Mouse (Mus musculus): ENCODE results near the gene Vmn2r24.
"Not testable (repeated sequence)": the region's sequence is repeated elsewhere in the genome, so short reads cannot be mapped to it uniquely, and the experiment has no call there.

Gene Vmn2r24

DNA sequence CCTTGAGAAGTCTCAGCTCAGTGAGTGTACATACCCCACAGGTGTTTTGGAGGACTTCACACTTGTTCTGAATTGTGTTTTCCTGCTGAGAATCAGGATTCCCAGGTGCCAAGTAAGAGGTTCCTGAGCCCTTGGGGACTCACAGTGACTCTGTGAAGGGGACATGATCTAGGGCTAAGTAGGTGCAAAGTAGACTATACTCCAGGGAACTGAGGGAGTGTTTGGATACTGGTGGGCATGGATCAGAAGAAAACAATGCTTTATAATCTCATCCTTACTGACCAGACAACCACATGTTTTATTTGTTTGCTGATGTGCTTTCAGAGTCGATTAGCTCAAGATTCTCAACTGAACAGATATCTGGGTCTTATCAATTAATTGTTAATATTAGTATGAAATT, at the start of gene Vmn2r24:
Vmn2r24 (plus strand) TSS at position 301 of the 400 bp plus-strand sequence.
- DNase-seq (ENCODE audit: extremely low spot score, low spot score): no peak

DNA sequence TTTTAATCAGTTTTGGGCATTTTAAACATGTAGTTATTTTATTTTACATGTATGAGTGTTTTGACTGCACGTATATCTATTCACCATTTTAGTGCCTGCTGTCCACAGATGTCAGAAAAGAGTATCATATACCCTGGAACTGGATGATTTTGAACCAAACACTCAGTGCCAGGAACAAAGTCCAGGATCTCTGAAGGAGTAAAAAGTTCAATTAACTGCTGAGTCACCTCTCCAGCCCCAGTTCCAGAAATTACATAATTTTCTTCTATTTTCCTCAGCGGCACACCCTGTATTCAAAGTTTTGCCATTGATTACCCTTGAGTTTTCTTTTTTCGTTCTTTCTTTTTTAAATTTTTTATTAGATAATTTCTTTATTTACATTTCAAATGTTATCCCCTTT, 8.6 kb upstream of the Vmn2r24 start:
- DNase-seq (ENCODE audit: extremely low spot score, low spot score): no peak

DNA sequence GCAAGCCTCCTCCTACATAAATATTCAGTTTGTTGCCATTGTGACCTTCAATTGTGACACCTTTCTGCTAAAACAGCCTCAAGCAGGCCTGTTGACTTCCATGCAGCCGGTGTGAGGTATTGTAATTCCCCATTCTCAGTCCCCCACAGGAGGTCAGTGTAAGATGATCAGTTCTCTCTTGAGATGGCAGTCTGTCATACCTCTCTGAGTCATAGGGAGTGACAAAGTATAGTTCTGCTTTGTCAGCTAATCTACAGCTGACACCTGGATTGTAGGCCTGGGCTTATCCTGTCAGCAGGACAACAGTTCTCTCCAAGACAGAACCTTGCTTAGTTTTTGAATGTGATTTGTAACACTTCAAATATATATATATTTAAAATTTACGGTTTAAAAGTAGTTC, 6.2 kb downstream of the Vmn2r24 start:
- DNase-seq (ENCODE audit: extremely low spot score, low spot score): no peak

DNA sequence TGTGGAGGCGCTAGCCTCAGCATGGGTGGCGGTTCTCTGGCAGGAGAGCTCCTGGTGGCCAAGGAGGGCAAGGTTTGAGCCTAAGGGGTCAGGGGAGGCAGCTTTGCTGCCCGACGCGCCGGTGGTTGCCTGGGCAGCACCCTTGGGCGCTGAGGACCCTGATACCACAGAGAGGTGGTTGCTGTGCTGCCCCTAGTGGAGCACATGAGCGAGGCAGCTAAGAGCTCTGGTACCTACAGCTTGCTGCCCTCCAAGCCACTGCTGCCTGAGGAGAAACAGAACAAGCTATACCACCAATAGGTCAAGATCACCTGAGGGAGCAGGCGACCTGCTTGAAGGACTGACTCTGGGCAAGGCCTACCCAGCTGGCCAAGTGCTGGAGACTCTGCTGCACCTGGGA, 15.1 kb downstream of the Vmn2r24 start:
- no peak for DNase-seq (ENCODE audit: extremely low spot score, low spot score)

DNA sequence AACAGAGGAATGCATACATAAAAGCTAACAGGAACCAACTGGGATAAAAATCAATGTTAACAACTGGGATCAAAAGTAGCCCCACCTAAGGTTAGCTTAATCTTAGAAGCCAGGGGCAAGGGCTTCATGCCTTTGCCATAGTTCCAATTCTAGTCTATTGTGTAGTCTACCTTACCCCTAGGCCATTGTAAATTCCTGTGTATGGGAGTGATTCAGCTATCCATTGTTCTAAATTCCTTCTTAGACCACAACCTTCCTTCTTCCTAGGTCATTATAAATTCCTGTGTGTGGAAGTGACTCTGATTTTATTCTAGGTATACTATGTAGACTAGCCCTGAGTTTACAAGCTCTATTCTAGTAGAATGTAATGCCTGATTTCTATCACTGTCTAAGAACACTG, 31.6 kb downstream of the Vmn2r24 start:
- not testable (repeated sequence) for DNase-seq (ENCODE audit: extremely low spot score, low spot score)

DNA sequence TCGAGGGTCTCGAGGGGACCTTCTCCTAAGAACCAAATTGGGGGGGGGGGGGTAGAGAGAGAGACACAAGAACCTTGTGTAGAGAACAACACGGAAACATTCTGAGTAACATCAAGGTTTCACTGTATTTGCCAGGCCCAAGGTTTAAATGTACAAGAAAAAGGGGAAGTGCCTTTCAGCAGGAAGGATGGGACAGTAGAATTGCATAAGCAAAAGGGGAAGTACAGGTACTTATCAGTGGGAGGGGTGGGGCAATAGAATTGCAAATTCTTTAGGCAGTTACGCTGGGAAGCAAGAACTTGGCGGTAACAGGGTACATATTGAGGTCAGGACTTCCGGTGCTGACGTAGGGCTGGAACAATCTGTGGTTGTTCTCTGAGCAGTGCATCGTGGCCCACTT, 41.3 kb downstream of the Vmn2r24 start:
- DNase-seq (ENCODE audit: extremely low spot score, low spot score): no peak

DNA sequence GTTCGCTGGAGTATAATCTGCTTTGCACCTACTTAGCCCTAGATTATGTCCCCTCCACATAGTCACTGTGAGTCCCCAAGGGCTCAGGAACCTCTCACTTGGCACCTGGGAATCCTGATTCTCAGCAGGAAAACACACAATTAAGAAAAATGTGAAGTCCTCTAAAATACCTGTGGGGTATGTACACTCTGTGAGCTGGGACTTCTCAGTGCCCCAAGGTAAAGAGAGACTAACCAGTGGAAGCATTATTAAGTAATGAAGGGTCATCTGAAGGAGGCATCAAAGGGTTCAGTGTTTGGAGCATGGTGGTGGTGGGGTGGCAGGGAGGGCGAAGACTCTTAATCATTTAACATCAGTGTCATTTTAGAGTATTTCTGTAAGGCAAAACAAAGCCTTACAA, 74.7 kb downstream of the Vmn2r24 start, which contains the start of gene Vmn2r25:
Vmn2r25 (minus strand) TSS at position 101 of the 400 bp plus-strand sequence.
- not testable (repeated sequence) for DNase-seq (ENCODE audit: extremely low spot score, low spot score)
